Mouse (Mus musculus) MEL (cell line): ENCODE data around the gene Kirrel2. TPM values are rescaled to one million over a fixed set of nuclear protein-coding genes. Genes with fewer than 3 reads are reported as not detected.

Experiments used
- DNase-seq: peaks from one replicate; pipeline ENCODE4 v3.0.0; 2011; ENCODE audit warnings: low read depth, low spot score
- H3K27ac ChIP-seq: 2 replicates; pipeline ENCODE4 v1.5.1; 2012; ENCODE audit warnings: low read depth, mild to moderate bottlenecking, control low read depth, low read length, moderate library complexity; ENCODE audit not compliant: control insufficient read depth
- H3K27me3 ChIP-seq, 2 experiments: fragments of 150-350 bp in 1 of 2; sonication (generic) in 1 of 2; 2 replicates each; pipeline ENCODE4 v1.6.1; 2012; ENCODE audit warnings: low read length in 2 of 2, mild to moderate bottlenecking in 2 of 2, improper control_type of control experiment in 1 of 2, moderate library complexity in 1 of 2; ENCODE audit not compliant: insufficient read depth in 2 of 2, control insufficient read depth in 1 of 2
- H3K36me3 ChIP-seq, 2 experiments: 2 replicates each; pipeline ENCODE4 v1.6.1; 2012 to 2014; ENCODE audit warnings: low read length in 2 of 2, improper control_type of control experiment in 1 of 2, inconsistent platforms in 1 of 2, mild to moderate bottlenecking in 1 of 2; ENCODE audit not compliant: insufficient read depth in 2 of 2, control insufficient read depth in 1 of 2
- H3K4me1 ChIP-seq, 2 experiments: fragments of 150-350 bp in 1 of 2; sonication (generic) in 1 of 2; 2 replicates each; pipeline ENCODE4 v1.6.1; 2012; ENCODE audit warnings: low read length in 2 of 2, improper control_type of control experiment in 1 of 2, mild to moderate bottlenecking in 1 of 2; ENCODE audit not compliant: insufficient read depth in 2 of 2, control insufficient read depth in 1 of 2
- H3K4me3 ChIP-seq, 2 experiments: fragments of 150-350 bp in 1 of 2; sonication (generic) in 1 of 2; 2 replicates each; pipeline ENCODE4 v1.5.1; 2012; ENCODE audit warnings: low read depth in 2 of 2, low read length in 2 of 2, mild to moderate bottlenecking in 2 of 2, moderate library complexity in 2 of 2, control low read depth in 1 of 2, improper control_type of control experiment in 1 of 2; ENCODE audit not compliant: control insufficient read depth in 1 of 2, insufficient read depth in 1 of 2
- H3K79me2 ChIP-seq: 2 replicates; pipeline ENCODE4 v1.6.1; 2012; ENCODE audit warnings: mild to moderate bottlenecking, low read length, moderate library complexity; ENCODE audit not compliant: control insufficient read depth, poor library complexity, insufficient read depth
- H3K9ac ChIP-seq: 2 replicates; pipeline ENCODE4 v1.6.1; 2012; ENCODE audit warnings: low read depth, mild to moderate bottlenecking, control low read depth, low read length, moderate library complexity; ENCODE audit not compliant: control insufficient read depth, poor library complexity, severe bottlenecking
- H3K9me3 ChIP-seq: fragments of 150-350 bp; sonication (generic); replicated peaks from 2 replicates; pipeline ENCODE4 v1.6.1; 2012; ENCODE audit warnings: mild to moderate bottlenecking, low read length, improper control_type of control experiment, moderate library complexity; ENCODE audit not compliant: insufficient read depth
- CHD2 ChIP-seq: IDR thresholded peaks from 2 replicates; pipeline ENCODE4 v1.6.1; 2011; ENCODE audit warnings: low read length, improper control_type of control experiment
- CTCF ChIP-seq, 3 experiments: IDR thresholded peaks in 2 of 3; conservative IDR thresholded peaks in 1 of 3; 2 replicates each; pipeline ENCODE4 v1.5.1; 2011 to 2012; ENCODE audit warnings: low read length in 3 of 3, low read depth in 2 of 3, mild to moderate bottlenecking in 2 of 3, improper control_type of control experiment in 1 of 3, inconsistent platforms in 1 of 3, mixed read lengths in 1 of 3, moderate library complexity in 1 of 3; ENCODE audit not compliant: control insufficient read depth in 1 of 3, insufficient read depth in 1 of 3, poor library complexity in 1 of 3, severe bottlenecking in 1 of 3
- E2F4 ChIP-seq: IDR thresholded peaks from 2 replicates; pipeline ENCODE4 v1.6.1; 2011; ENCODE audit warnings: low read depth, low read length, improper control_type of control experiment, borderline replicate concordance
- EP300 ChIP-seq, 2 experiments: IDR thresholded peaks; 2 replicates each; pipeline ENCODE4 v1.6.1; 2011; ENCODE audit warnings: improper control_type of control experiment in 2 of 2, low read length in 2 of 2, low read depth in 1 of 2, mild to moderate bottlenecking in 1 of 2
- GABPA ChIP-seq: IDR thresholded peaks from 2 replicates; pipeline ENCODE4 v1.6.1; 2012; ENCODE audit warnings: low read depth, mild to moderate bottlenecking, inconsistent platforms, low read length, improper control_type of control experiment, moderate library complexity
- HCFC1 ChIP-seq: IDR thresholded peaks from 2 replicates; pipeline ENCODE4 v1.6.1; 2012; ENCODE audit warnings: low read depth, mild to moderate bottlenecking, inconsistent platforms, low read length, improper control_type of control experiment, moderate library complexity
- JUND ChIP-seq: IDR thresholded peaks from 2 replicates; pipeline ENCODE4 v1.6.1; 2011; ENCODE audit warnings: low read depth, mild to moderate bottlenecking, improper control_type of control experiment, low read length
- MAFK ChIP-seq: IDR thresholded peaks from 2 replicates; pipeline ENCODE4 v1.6.1; 2011; ENCODE audit warnings: low read depth, mild to moderate bottlenecking, low read length, improper control_type of control experiment, borderline replicate concordance
- MAX ChIP-seq: IDR thresholded peaks from 2 replicates; pipeline ENCODE4 v1.6.1; 2011; ENCODE audit warnings: low read length, improper control_type of control experiment
- MEF2A ChIP-seq: IDR thresholded peaks from 2 replicates; pipeline ENCODE4 v1.6.1; 2014; ENCODE audit warnings: low read depth, mild to moderate bottlenecking, inconsistent platforms, low read length, improper control_type of control experiment; ENCODE audit not compliant: poor library complexity, insufficient replicate concordance, severe bottlenecking; ENCODE audit errors: extremely low read depth
- MYC ChIP-seq: IDR thresholded peaks from 2 replicates; pipeline ENCODE4 v1.6.1; 2011; ENCODE audit warnings: low read depth, mild to moderate bottlenecking, low read length, improper control_type of control experiment, moderate library complexity
- POLR2A ChIP-seq, 2 experiments: IDR thresholded peaks; 2 replicates each; pipeline ENCODE4 v1.6.1; 2011 to 2012; ENCODE audit warnings: low read length in 2 of 2, mild to moderate bottlenecking in 2 of 2, control low read depth in 1 of 2, improper control_type of control experiment in 1 of 2, low read depth in 1 of 2, moderate library complexity in 1 of 2; ENCODE audit not compliant: control insufficient read depth in 1 of 2, insufficient read depth in 1 of 2, poor library complexity in 1 of 2
- SIN3A ChIP-seq: IDR thresholded peaks from 2 replicates; pipeline ENCODE4 v1.6.1; 2012; ENCODE audit warnings: low read length, improper control_type of control experiment, inconsistent platforms
- TAL1 ChIP-seq: IDR thresholded peaks from 2 replicates; pipeline ENCODE4 v1.6.1; 2012; ENCODE audit warnings: mild to moderate bottlenecking, inconsistent platforms, low read length, moderate library complexity, mixed read lengths
- TCF12 ChIP-seq: IDR thresholded peaks from 2 replicates; pipeline ENCODE4 v1.6.1; 2014; ENCODE audit warnings: low read depth, mild to moderate bottlenecking, inconsistent platforms, low read length, improper control_type of control experiment, moderate library complexity
- USF1 ChIP-seq: IDR thresholded peaks from 2 replicates; pipeline ENCODE4 v1.6.1; 2014; ENCODE audit warnings: low read depth, mild to moderate bottlenecking, inconsistent platforms, low read length, improper control_type of control experiment, moderate library complexity
- USF2 ChIP-seq, 2 experiments: IDR thresholded peaks; 2 replicates each; pipeline ENCODE4 v1.6.1; 2011 to 2012; ENCODE audit warnings: improper control_type of control experiment in 2 of 2, low read length in 2 of 2, borderline replicate concordance in 1 of 2, inconsistent platforms in 1 of 2, low read depth in 1 of 2, mild to moderate bottlenecking in 1 of 2; ENCODE audit not compliant: insufficient read depth in 1 of 2
- ZC3H11A ChIP-seq: IDR thresholded peaks from 2 replicates; pipeline ENCODE4 v1.6.1; 2012; ENCODE audit warnings: low read depth, mild to moderate bottlenecking, inconsistent platforms, low read length, improper control_type of control experiment
- ZKSCAN1 ChIP-seq: IDR thresholded peaks from 2 replicates; pipeline ENCODE4 v1.6.1; 2012; ENCODE audit warnings: low read depth, mild to moderate bottlenecking, inconsistent platforms, low read length, improper control_type of control experiment, moderate library complexity
- ZMIZ1 ChIP-seq: IDR thresholded peaks from 2 replicates; pipeline ENCODE4 v1.6.1; 2012; ENCODE audit warnings: low read depth, mild to moderate bottlenecking, inconsistent platforms, low read length, improper control_type of control experiment, moderate library complexity
- ZNF384 ChIP-seq: IDR thresholded peaks from 2 replicates; pipeline ENCODE4 v1.6.1; 2012; ENCODE audit warnings: low read depth, mild to moderate bottlenecking, inconsistent platforms, low read length, improper control_type of control experiment
- polyA plus RNA-seq, 2 experiments: library from polyadenylated mRNA; stranded (reverse) in 1 of 2; unstranded in 1 of 2; fragments of >175 nt in 1 of 2; fragments of >200 nt in 1 of 2; gene quantifications; 2 replicates each; pipeline versions ENCODE4 v1.2.1 to v1.2.4; 2012; ENCODE audit warnings: low replicate concordance in 2 of 2, low read depth in 1 of 2; ENCODE audit not compliant: insufficient read length in 2 of 2, insufficient read depth in 1 of 2, missing spikeins in 1 of 2
- total RNA-seq: library from RNA; depleted of rRNA; stranded (reverse); fragments of 300-350 nt; gene quantifications from 2 replicates; pipeline ENCODE4 v1.2.3, GENCODE M21; 2012

The Kirrel2 gene
- total and polyA plus RNA-seq, 3 experiments, result not detected

DNA sequence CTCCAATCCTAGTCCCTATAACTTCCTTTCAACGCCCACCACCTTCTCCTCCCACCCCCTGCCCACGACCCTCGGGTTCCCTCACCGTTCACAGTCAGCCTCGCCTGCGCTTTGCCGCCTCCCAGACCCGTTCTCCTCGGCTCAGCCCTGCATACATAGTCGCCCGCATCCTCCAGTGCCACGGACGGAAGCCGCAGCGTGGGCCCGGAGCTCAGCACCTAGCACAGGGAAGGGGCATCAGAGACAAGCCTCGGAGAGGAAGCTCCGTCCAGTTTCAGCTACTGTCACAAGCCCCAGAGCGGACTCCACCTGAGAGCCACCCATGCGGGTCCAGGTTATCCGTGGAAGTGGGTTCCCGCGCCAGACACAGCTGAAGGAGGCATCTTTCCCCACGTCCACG is 4.2 kb downstream of the Kirrel2 start:
- no peaks in the 10 kb centered on the region for H3K79me2 ChIP-seq
- no peak overlapping the region for H3K9ac ChIP-seq
- H3K27me3 ChIP-seq, result no peaks in the 10 kb centered on the region; a peak in 1 of 4 replicates
- no peak overlapping the region for H3K27ac ChIP-seq
- no peaks in the 10 kb centered on the region for H3K36me3 ChIP-seq
- H3K4me1 ChIP-seq, result no peaks in the 10 kb centered on the region
- no peak for TF ChIP-seq EP300 (IDR thresholded peaks at IDR 0.05; ENCODE audit: low read depth in 1 of 2, low read length in 2 of 2)
- no peak for TF ChIP-seq USF2 (IDR thresholded peaks at IDR 0.05; ENCODE audit: borderline replicate concordance in 1 of 2, insufficient read depth in 1 of 2, low read depth in 1 of 2, low read length in 2 of 2)
- no peak for TF ChIP-seq USF1
- TF ChIP-seq ZC3H11A, result no peak
- no peak for TF ChIP-seq SIN3A
- no peak for TF ChIP-seq E2F4
- TF ChIP-seq CHD2, result no peak
- TF ChIP-seq GABPA, result no peak
- TF ChIP-seq MYC, result no peak
- TF ChIP-seq POLR2A (IDR thresholded peaks at IDR 0.05; ENCODE audit: control insufficient read depth in 1 of 2, insufficient read depth in 1 of 2, low read depth in 1 of 2, low read length in 2 of 2, poor library complexity in 1 of 2), result no peak
- TF ChIP-seq HCFC1, result no peak
- no peak for TF ChIP-seq ZKSCAN1
- no peak for TF ChIP-seq MEF2A
- no peak for DNase-seq
- no peak overlapping the region for H3K4me3 ChIP-seq
- H3K9me3 ChIP-seq, result no peaks in the 10 kb centered on the region

DNA sequence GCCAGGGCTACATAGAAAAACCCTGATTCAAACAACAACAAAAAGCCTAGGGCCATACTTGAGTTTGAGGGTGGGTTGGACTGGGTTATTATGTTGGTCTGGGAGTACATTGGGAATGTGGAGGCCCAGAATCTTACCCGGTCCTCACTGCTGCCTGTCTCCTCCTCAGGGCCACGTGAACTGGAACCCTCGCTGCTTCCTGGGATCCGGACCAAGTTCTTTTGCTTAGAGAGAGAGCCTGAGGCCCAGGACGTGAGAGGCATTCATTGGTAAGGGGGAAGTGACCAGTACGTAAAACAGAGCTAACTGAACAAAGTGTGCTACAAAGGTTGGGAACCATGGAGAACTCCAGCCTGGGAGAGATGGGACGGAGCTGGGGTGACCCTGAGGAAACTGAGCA is 7.2 kb downstream of the Kirrel2 start:
- no peaks in the 10 kb centered on the region; the same call in 1 of the 2 replicates for H3K79me2 ChIP-seq
- no peaks in the 10 kb centered on the region for H3K9me3 ChIP-seq
- no peak overlapping the region for H3K4me3 ChIP-seq
- TF ChIP-seq MAX (no peak), MAFK (no peak), GABPA (no peak), JUND (no peak), USF2 (IDR thresholded peaks at IDR 0.05; ENCODE audit: borderline replicate concordance in 1 of 2, insufficient read depth in 1 of 2, low read depth in 1 of 2, low read length in 2 of 2) (no peak), CHD2 (no peak), ZNF384 (no peak), ZMIZ1 (no peak), TAL1 (no peak), TCF12 (no peak), CTCF (IDR thresholded peaks at IDR 0.05 in 2 of 3, conservative IDR thresholded peaks at IDR 0.05 in 1 of 3; ENCODE audit: control insufficient read depth in 1 of 3, insufficient read depth in 1 of 3, low read depth in 2 of 3, low read length in 3 of 3, poor library complexity in 1 of 3, severe bottlenecking in 1 of 3) (no peak), MEF2A (no peak), SIN3A (no peak), HCFC1 (no peak)
- no peaks in the 10 kb centered on the region for H3K4me1 ChIP-seq
- DNase-seq, result no peak
- no peak overlapping the region for H3K27ac ChIP-seq
- H3K27me3 ChIP-seq, result no peaks in the 10 kb centered on the region
- no peak overlapping the region for H3K9ac ChIP-seq
- no peaks in the 10 kb centered on the region; a peak in 1 of 4 replicates for H3K36me3 ChIP-seq
